In the genomic region with DNA sequence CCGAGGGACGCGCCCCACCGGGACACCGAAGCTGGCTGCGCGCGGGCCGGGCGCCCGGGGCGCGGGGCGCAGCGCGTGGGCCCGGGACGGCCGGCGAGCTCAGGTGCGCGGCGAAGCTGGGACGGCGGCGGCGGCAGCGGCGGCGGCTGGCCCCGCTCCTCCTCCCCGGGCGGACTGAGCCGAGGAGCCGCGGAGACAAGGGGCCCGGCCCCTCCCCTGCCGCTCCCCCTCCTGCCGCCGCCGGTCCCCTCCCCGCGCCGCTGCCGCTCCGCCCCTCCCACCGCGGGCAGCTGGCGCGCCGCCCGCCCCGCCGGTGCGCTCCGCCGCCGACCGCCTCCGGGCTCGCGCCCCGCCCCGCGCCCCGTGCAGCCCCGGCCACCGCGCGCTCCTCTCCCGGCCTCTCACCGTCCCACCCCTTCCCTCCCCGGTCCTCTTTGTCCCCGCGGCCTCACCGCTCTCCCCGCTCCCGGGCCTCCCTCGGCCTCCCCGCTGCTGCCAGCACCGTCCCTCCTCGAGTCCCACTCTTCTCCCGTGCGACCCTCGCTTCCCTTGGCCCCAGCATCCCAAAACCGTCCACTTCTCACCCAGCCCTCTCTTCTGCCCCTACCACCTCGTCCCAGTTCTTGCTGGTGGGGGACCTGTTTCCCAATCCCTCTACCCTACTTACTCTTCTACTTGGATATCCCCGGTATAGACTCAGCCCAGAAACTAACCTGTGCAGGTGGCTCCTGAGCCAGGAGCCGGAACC, we compare ENCODE assay signal across 8 mouse cellular contexts. TPM values are rescaled to one million over a fixed set of nuclear protein-coding genes. Genes with fewer than 3 reads are reported as not detected.
DNase-seq lines count a peak whose midpoint lies in the region; ATAC-seq and TF ChIP-seq lines count a peak whose summit lies in the region.

A gene (minus strand): TSS at position 166 of the 748 bp plus-strand sequence.

- H3K4me1 ChIP-seq in intestine, embryonic 14.5 days (replicated peaks; ENCODE audit: control insufficient read depth, insufficient read depth, low read length) = peaks cover 25% of the 10 kb centered on the region
- peaks cover 21% of the 10 kb centered on the region for H3K4me1 ChIP-seq in limb, embryonic 13.5 days
- H3K4me1 ChIP-seq in midbrain, embryonic 12.5 days = peaks cover 40% of the 10 kb centered on the region
- peaks cover 8% of the 10 kb centered on the region for H3K4me1 ChIP-seq in thymus, adult 2 months (replicated peaks; ENCODE audit: control insufficient read depth, insufficient read depth, low read length)

- no peak for ATAC-seq in CD4-positive, CD25-positive, alpha-beta regulatory T cell, adult 4 months
- peak; percentile 65 for ATAC-seq in intestine, embryonic 14.5 days (replicated peaks; ENCODE audit: low FRiP score, low TSS enrichment, low read depth)
- peak; percentile 62 for ATAC-seq in limb, embryonic 13.5 days (ENCODE audit: low FRiP score, low read depth)
- ATAC-seq in midbrain, embryonic 12.5 days (ENCODE audit: low FRiP score, low read depth) = peak; percentile 82

- peak within 1 kb of the TSS; percentile 83 for H3K9ac ChIP-seq in intestine, embryonic 14.5 days (ENCODE audit: low read length)
- peak within 1 kb of the TSS; percentile 84 for H3K9ac ChIP-seq in limb, embryonic 13.5 days
- peak within 1 kb of the TSS; percentile 99 for H3K9ac ChIP-seq in midbrain, embryonic 12.5 days (replicated peaks)

- H3K27ac ChIP-seq in intestine, embryonic 14.5 days (ENCODE audit: low read depth) = peak within 1 kb of the TSS; percentile 64
- peak within 1 kb of the TSS; percentile 79; the same call in 1 of the 2 replicates for H3K27ac ChIP-seq in limb, embryonic 13.5 days
- peak within 1 kb of the TSS; percentile 99 for H3K27ac ChIP-seq in midbrain, embryonic 12.5 days (replicated peaks)
- H3K27ac ChIP-seq in thymus, adult 2 months (ENCODE audit: control insufficient read depth, insufficient read depth, low read length) = no peak within 1 kb of the TSS

- TF ChIP-seq POLR2A in thymus, adult 2 months (IDR thresholded peaks at IDR 0.05; ENCODE audit: control insufficient read depth, extremely low read depth, insufficient read depth, low read length, poor library complexity) = no peak

- peak; percentile 22 for DNase-seq in CD4-positive, CD25-positive, alpha-beta regulatory T cell, adult 2 months (ENCODE audit: low read depth, low spot score)
- DNase-seq in adrenal gland, postnatal 14 days = peak; percentile 63
- peak; percentile 19 for DNase-seq in forelimb bud, embryonic 11.5 days (ENCODE audit: low read depth, low spot score)
- peak; percentile 78 for DNase-seq in intestine, embryonic 14.5 days (ENCODE audit: low spot score)
- peak; percentile 60 for DNase-seq in thymus, adult 2 months

- 2% methylated on average over 37 of the region's 89 CpGs for WGBS in intestine, embryonic 14.5 days
- WGBS in limb, embryonic 13.5 days = 2% methylated on average over 31 of the region's 89 CpGs
- WGBS in midbrain, embryonic 12.5 days = 4% methylated on average over 25 of the region's 89 CpGs
- 16% methylated on average over 61 of the region's 89 CpGs for WGBS in thymus, adult 2 months

- no peak for TF ChIP-seq CTCF in thymus, adult 2 months (IDR thresholded peaks at IDR 0.05; ENCODE audit: borderline replicate concordance, control insufficient read depth, extremely low read depth, insufficient read depth, low read length, poor library complexity)

- peak within 1 kb of the TSS; percentile 65 for H3K4me3 ChIP-seq in intestine, embryonic 14.5 days (ENCODE audit: low read depth, low read length)
- H3K4me3 ChIP-seq in limb, embryonic 13.5 days = peak within 1 kb of the TSS; percentile 72
- H3K4me3 ChIP-seq in midbrain, embryonic 12.5 days = peak within 1 kb of the TSS; percentile 96
- peak within 1 kb of the TSS; percentile 53 for H3K4me3 ChIP-seq in thymus, adult 2 months (ENCODE audit: control insufficient read depth, insufficient read depth, low read length)

- H3K4me2 ChIP-seq in intestine, embryonic 14.5 days (ENCODE audit: low read length) = peak within 1 kb of the TSS; percentile 73
- H3K4me2 ChIP-seq in limb, embryonic 13.5 days (replicated peaks) = peak within 1 kb of the TSS; percentile 86
- H3K4me2 ChIP-seq in midbrain, embryonic 12.5 days (replicated peaks) = peak within 1 kb of the TSS; percentile 60

- H3K9me3 ChIP-seq in intestine, embryonic 14.5 days (ENCODE audit: control insufficient read depth, low read length) = no peaks in the 10 kb centered on the region
- no peaks in the 10 kb centered on the region for H3K9me3 ChIP-seq in limb, embryonic 13.5 days
- H3K9me3 ChIP-seq in midbrain, embryonic 12.5 days = no peaks in the 10 kb centered on the region

- no peaks in the 10 kb centered on the region for H3K36me3 ChIP-seq in intestine, embryonic 14.5 days (ENCODE audit: control insufficient read depth, insufficient read depth, low read length)
- H3K36me3 ChIP-seq in limb, embryonic 13.5 days = no peaks in the 10 kb centered on the region
- H3K36me3 ChIP-seq in midbrain, embryonic 12.5 days = peaks cover 2% of the 10 kb centered on the region; the same call in 1 of the 2 replicates
- no peaks in the 10 kb centered on the region for H3K36me3 ChIP-seq in thymus, adult 2 months (ENCODE audit: control insufficient read depth, insufficient read depth, low read length)

- no peaks in the 10 kb centered on the region for H3K27me3 ChIP-seq in intestine, embryonic 14.5 days (replicated peaks; ENCODE audit: control insufficient read depth, insufficient read depth, low read length)
- H3K27me3 ChIP-seq in limb, embryonic 13.5 days = peaks cover 40% of the 10 kb centered on the region
- peaks cover 4% of the 10 kb centered on the region; the same call in 1 of the 2 replicates for H3K27me3 ChIP-seq in midbrain, embryonic 12.5 days
- H3K27me3 ChIP-seq in thymus, adult 2 months (ENCODE audit: control insufficient read depth, insufficient read depth, low read length) = no peaks in the 10 kb centered on the region; the same call in 1 of the 2 replicates

RNA-seq across cellular contexts. Expression of the gene that starts here (rescaled TPM):
- not detected for polyA plus RNA-seq in CD4-positive, CD25-positive, alpha-beta regulatory T cell, adult 4 months (2017; shearing (Covaris generic))
- 3.6 and 5.4 TPM in 2 replicates for total RNA-seq in adrenal gland, postnatal 14 days (2021)
- polyA plus RNA-seq in intestine, embryonic 14.5 days (2014; fragmentation: Nextera tagmentation; extraction: Ambion mirVana) = 6.1 and 8.5 TPM in 2 replicates
- 7.4 and 8.2 TPM in 2 replicates for polyA plus RNA-seq in limb, embryonic 13.5 days (2015; fragmentation: Nextera tagmentation; extraction: Ambion mirVana)
- 61.5 and 69.7 TPM in 2 replicates for polyA plus RNA-seq in midbrain, embryonic 12.5 days (2016; fragmentation: Nextera tagmentation; extraction: Ambion mirVana)
- 7.8 and 8.4 TPM in 2 replicates for polyA plus RNA-seq in thymus, adult 2 months (2012; rRNA removed)

Comparison
In these comparisons a context has a peak if more than half of its experiments do, and no peak if none do; other contexts are left out.
1. DNase-seq: peak in every context shown above with its lines; median percentile 78 in intestine, embryonic 14.5 days; 63 in adrenal gland, postnatal 14 days; 60 in thymus, adult 2 months; 22 in CD4-positive, CD25-positive, alpha-beta regulatory T cell, adult 2 months; 19 in forelimb bud, embryonic 11.5 days.